In genomic region chrX:72655789-72656188, GRCm38 (mm10) we compare ENCODE assay signal across 9 mouse cellular contexts. TPM values are rescaled to one million over a fixed set of nuclear protein-coding genes. Genes with fewer than 3 reads are reported as not detected.
DNase-seq lines count a peak whose midpoint lies in the region; ATAC-seq and TF ChIP-seq lines count a peak whose summit lies in the region.
"Had no signal": no experiment of that assay in that cellular context is flagged by ENCODE, and none has a peak within 500 bp of the region (broad histone marks: within the 10 kb centered on the region; RNA-seq: fewer than 3 reads in every experiment).

No protein-coding gene starts in this region.

- H3K9ac ChIP-seq in ES-Bruce4 (ENCODE audit: low read depth, poor library complexity, severe bottlenecking) = no peak overlapping the region
- H3K9ac ChIP-seq in midbrain, embryonic 11.5 days (ENCODE audit: low read length) = peak overlapping the region; percentile 54
- H3K9ac ChIP-seq in stomach, postnatal 0 days (ENCODE audit: low read length) = no peak overlapping the region
- H3K9ac ChIP-seq: liver, embryonic 14.5 days had no signal

- H3K4me1 ChIP-seq in ES-Bruce4 (ENCODE audit: control insufficient read depth, insufficient read depth, low read length) = no peaks in the 10 kb centered on the region
- H3K4me1 ChIP-seq in hindbrain, embryonic 10.5 days (replicated peaks) = peaks cover 9% of the 10 kb centered on the region; the same call in 1 of the 2 replicates
- peaks cover 3% of the 10 kb centered on the region; the same call in 1 of the 2 replicates for H3K4me1 ChIP-seq in midbrain, embryonic 11.5 days (ENCODE audit: control insufficient read depth, insufficient read depth, low read length)
- H3K4me1 ChIP-seq in stomach, postnatal 0 days (replicated peaks; ENCODE audit: control insufficient read depth, insufficient read depth) = no peaks in the 10 kb centered on the region
- no peaks in the 10 kb centered on the region for H3K4me1 ChIP-seq in thymus, adult 2 months (replicated peaks; ENCODE audit: control insufficient read depth, insufficient read depth, low read length)

- no peak overlapping the region for H3K27ac ChIP-seq in ES-Bruce4 (ENCODE audit: insufficient read depth, low read length)
- H3K27ac ChIP-seq in hindbrain, embryonic 10.5 days = peak overlapping the region; percentile 62
- no peak overlapping the region for H3K27ac ChIP-seq in midbrain, embryonic 11.5 days (ENCODE audit: low read depth, low read length)
- no peak overlapping the region for H3K27ac ChIP-seq in stomach, postnatal 0 days (replicated peaks)
- H3K27ac ChIP-seq in thymus, adult 2 months (ENCODE audit: control insufficient read depth, insufficient read depth, low read length) = no peak overlapping the region
- H3K27ac ChIP-seq: liver, embryonic 14.5 days had no signal

- ATAC-seq in midbrain, embryonic 11.5 days (ENCODE audit: low FRiP score) = peak; percentile 85
- ATAC-seq in stomach, postnatal 0 days (ENCODE audit: low FRiP score, low TSS enrichment) = no peak

- no peaks in the 10 kb centered on the region for H3K27me3 ChIP-seq in ES-Bruce4 (ENCODE audit: control insufficient read depth, insufficient read depth, low read length, poor library complexity, severe bottlenecking)
- H3K27me3 ChIP-seq in hindbrain, embryonic 10.5 days (ENCODE audit: insufficient read depth, poor library complexity, severe bottlenecking) = 0 out of 2 replicates have a peak, but pooled peaks cover 4% of the 10 kb centered on the region
- no peaks in the 10 kb centered on the region for H3K27me3 ChIP-seq in midbrain, embryonic 11.5 days (ENCODE audit: control insufficient read depth, insufficient read depth, low read length)
- H3K27me3 ChIP-seq in stomach, postnatal 0 days (ENCODE audit: control insufficient read depth, insufficient read depth, low read length) = no peaks in the 10 kb centered on the region
- no peaks in the 10 kb centered on the region for H3K27me3 ChIP-seq in thymus, adult 2 months (ENCODE audit: control insufficient read depth, insufficient read depth, low read length)

- peak; percentile 28 to 30 for DNase-seq in cerebellum, postnatal 10 days
- no peak for DNase-seq in cerebellum, adult 9-10 months
- DNase-seq in hindbrain, embryonic 10.5 days (ENCODE audit: low spot score) = no peak
- peak; percentile 89 for DNase-seq in midbrain, embryonic 11.5 days (ENCODE audit: low spot score, missing footprints)
- no peak for DNase-seq in stomach, postnatal 0 days (ENCODE audit: low spot score)
- DNase-seq in thymus, adult 2 months = no peak
- no peak for DNase-seq in kidney, adult 11 months

- WGBS in hindbrain, embryonic 10.5 days = 8% methylated on average over 10 of the region's 11 CpGs
- 15% methylated on average over 11 of the region's 11 CpGs for WGBS in midbrain, embryonic 11.5 days
- WGBS in stomach, postnatal 0 days = 11% methylated on average over 10 of the region's 11 CpGs
- WGBS in thymus, adult 2 months = 10% methylated on average over 11 of the region's 11 CpGs

- no peak for TF ChIP-seq POLR2A in ES-Bruce4 (IDR thresholded peaks at IDR 0.05; ENCODE audit: insufficient read depth, low read length)
- TF ChIP-seq POLR2A in thymus, adult 2 months (IDR thresholded peaks at IDR 0.05; ENCODE audit: control insufficient read depth, extremely low read depth, insufficient read depth, low read length, poor library complexity) = no peak

- TF ChIP-seq CTCF in ES-Bruce4 (IDR thresholded peaks at IDR 0.05; ENCODE audit: low read depth, low read length) = no peak
- no peak for TF ChIP-seq CTCF in stomach, postnatal 0 days (IDR thresholded peaks at IDR 0.05; ENCODE audit: low read depth)
- no peak for TF ChIP-seq CTCF in thymus, adult 2 months (IDR thresholded peaks at IDR 0.05; ENCODE audit: borderline replicate concordance, control insufficient read depth, extremely low read depth, insufficient read depth, low read length, poor library complexity)

- peak overlapping the region; percentile 22 for H3K4me3 ChIP-seq in ES-Bruce4 (ENCODE audit: low read depth, low read length)
- H3K4me3 ChIP-seq in hindbrain, embryonic 10.5 days = peak overlapping the region; percentile 49
- H3K4me3 ChIP-seq in midbrain, embryonic 11.5 days (ENCODE audit: low read depth, low read length) = peak overlapping the region; percentile 31
- peak overlapping the region; percentile 15 for H3K4me3 ChIP-seq in stomach, postnatal 0 days (ENCODE audit: low read depth, low read length)
- no peak overlapping the region for H3K4me3 ChIP-seq in thymus, adult 2 months (ENCODE audit: control insufficient read depth, insufficient read depth, low read length)

- H3K9me3 ChIP-seq in ES-Bruce4 (replicated peaks; ENCODE audit: control insufficient read depth, insufficient read depth, low read length, poor library complexity, severe bottlenecking) = no peaks in the 10 kb centered on the region
- H3K9me3 ChIP-seq in hindbrain, embryonic 10.5 days = no peaks in the 10 kb centered on the region
- H3K9me3 ChIP-seq in midbrain, embryonic 11.5 days (ENCODE audit: control insufficient read depth, low read length) = no peaks in the 10 kb centered on the region
- H3K9me3 ChIP-seq in stomach, postnatal 0 days (ENCODE audit: control insufficient read depth, low read length) = no peaks in the 10 kb centered on the region

- H3K36me3 ChIP-seq in ES-Bruce4 (ENCODE audit: control insufficient read depth, insufficient read depth, low read length, poor library complexity, severe bottlenecking) = no peaks in the 10 kb centered on the region
- no peaks in the 10 kb centered on the region for H3K36me3 ChIP-seq in hindbrain, embryonic 10.5 days
- H3K36me3 ChIP-seq in midbrain, embryonic 11.5 days (ENCODE audit: control insufficient read depth, insufficient read depth, low read length) = no peaks in the 10 kb centered on the region
- H3K36me3 ChIP-seq in stomach, postnatal 0 days (ENCODE audit: control insufficient read depth, insufficient read depth, low read length) = no peaks in the 10 kb centered on the region
- H3K36me3 ChIP-seq in thymus, adult 2 months (ENCODE audit: control insufficient read depth, insufficient read depth, low read length) = no peaks in the 10 kb centered on the region

- no peak for TF ChIP-seq EP300 in ES-Bruce4 (IDR thresholded peaks at IDR 0.05; ENCODE audit: insufficient read depth, low read depth, low read length)
- no peak for TF ChIP-seq EP300 in stomach, postnatal 0 days (optimal IDR thresholded peaks at IDR 0.05)

- peak overlapping the region; percentile 46 for H3K4me2 ChIP-seq in midbrain, embryonic 11.5 days
- peak overlapping the region; percentile 36 for H3K4me2 ChIP-seq in stomach, postnatal 0 days (replicated peaks; ENCODE audit: low read depth)

RNA-seq across cellular contexts. Expression of gene Gabra3, which starts 0.9 kb away (rescaled TPM):
- 0.72 and 0.76 TPM in 2 replicates for polyA plus RNA-seq in ES-Bruce4 (2011; ENCODE audit: insufficient read depth, insufficient read length, low read depth, missing spikeins)
- polyA plus RNA-seq in hindbrain, embryonic 10.5 days (2016; fragmentation: Nextera tagmentation; extraction: Ambion mirVana) = 0.96 and 1.4 TPM in 2 replicates
- 1.5 and 2.7 TPM in 2 replicates for polyA plus RNA-seq in midbrain, embryonic 11.5 days (2014; fragmentation: Nextera tagmentation; extraction: Ambion mirVana)
- 0.51 and 0.68 TPM in 2 replicates for polyA plus RNA-seq in stomach, postnatal 0 days (2015; fragmentation: Nextera tagmentation; extraction: Ambion mirVana)
- 0.28 and 0.39 TPM in 2 replicates for polyA plus RNA-seq in thymus, adult 2 months (2012; rRNA removed)

Comparison
In these comparisons a context has a peak if more than half of its experiments do, and no peak if none do; other contexts are left out.
1. DNase-seq: peak in cerebellum, postnatal 10 days (2 of 2) and midbrain, embryonic 11.5 days (single experiment); none in cerebellum, adult 9-10 months (single experiment), hindbrain, embryonic 10.5 days (single experiment), stomach, postnatal 0 days (single experiment), thymus, adult 2 months (single experiment) and kidney, adult 11 months (single experiment).